In the genomic region with DNA sequence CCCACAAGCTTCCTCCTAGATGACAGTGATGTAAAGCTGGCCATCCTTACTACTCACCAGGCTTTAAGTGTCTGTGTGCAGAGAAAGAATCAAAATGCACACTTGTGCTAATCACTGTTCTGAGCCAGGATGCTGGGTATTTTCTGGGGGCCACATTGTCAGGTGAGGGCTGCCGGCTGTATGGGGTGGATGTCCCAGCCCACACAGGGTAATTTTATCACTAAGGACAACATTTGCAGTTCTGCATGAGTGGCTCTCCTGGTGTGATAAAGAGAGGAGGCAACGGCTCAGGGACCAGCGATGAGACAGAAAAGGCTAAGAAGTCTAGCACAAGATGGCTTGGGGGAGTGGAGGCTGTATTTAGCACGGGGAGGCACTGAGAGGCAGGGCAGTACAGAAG, we compare ENCODE assay signal across 25 mouse cellular contexts. TPM values are rescaled to one million over a fixed set of nuclear protein-coding genes. Genes with fewer than 3 reads are reported as not detected.
"Had no signal": no experiment of that assay in that cellular context is flagged by ENCODE, and none has a peak within 500 bp of the region (broad histone marks: within the 10 kb centered on the region; RNA-seq: fewer than 3 reads in every experiment).

No protein-coding gene starts in this region.

- H3K27me3 ChIP-seq: limb, embryonic 15.5 days; megakaryocyte, embryonic 14.5 days; midbrain, embryonic 13.5 days had no signal

- DNase-seq: kidney, adult 8-10 months; left cerebral cortex, postnatal 4 days; liver, postnatal 0 days; lung, embryonic 14.5 days; thymus, adult 2 months; thymus, postnatal 14 days; thymus, postnatal 4 days had no signal

- H3K4me1 ChIP-seq: megakaryocyte, embryonic 14.5 days; midbrain, embryonic 13.5 days had no signal

- ATAC-seq: intestine, postnatal 0 days; liver, postnatal 0 days; lung, postnatal 0 days; midbrain, embryonic 13.5 days; midbrain, embryonic 16.5 days had no signal

- H3K4me3 ChIP-seq: limb, embryonic 12.5 days; limb, embryonic 15.5 days; megakaryocyte, embryonic 14.5 days; midbrain, embryonic 10.5 days; midbrain, embryonic 13.5 days; myocyte had no signal

- H3K9ac ChIP-seq: limb, embryonic 12.5 days; limb, embryonic 15.5 days; liver, embryonic 14.5 days; liver, postnatal 0 days; lung, embryonic 14.5 days; midbrain, embryonic 13.5 days had no signal

- H3K4me2 ChIP-seq: limb, embryonic 12.5 days; limb, embryonic 15.5 days; liver, embryonic 11.5 days; lung, embryonic 14.5 days; midbrain, embryonic 13.5 days had no signal

- H3K27ac ChIP-seq: limb, embryonic 12.5 days; limb, embryonic 15.5 days; liver, embryonic 14.5 days; macrophage; midbrain, embryonic 10.5 days; midbrain, embryonic 13.5 days; stomach, postnatal 0 days had no signal

- H3K36me3 ChIP-seq: limb, embryonic 12.5 days; limb, embryonic 15.5 days; midbrain, embryonic 10.5 days; midbrain, embryonic 13.5 days had no signal

- H3K9me3 ChIP-seq: limb, embryonic 12.5 days; limb, embryonic 15.5 days; megakaryocyte, embryonic 14.5 days; midbrain, embryonic 10.5 days; midbrain, embryonic 13.5 days had no signal

RNA-seq across cellular contexts. Expression of a gene that starts 11.2 kb away (rescaled TPM):
- total RNA-seq: layer of hippocampus, adult 18-20 months; layer of hippocampus, postnatal 14 days; left cerebral cortex, adult 8-10 months; left cerebral cortex, postnatal 14 days; left cerebral cortex, postnatal 4 days had no signal
- polyA plus RNA-seq: limb, embryonic 12.5 days; limb, embryonic 15.5 days; liver, embryonic 11.5 days; liver, postnatal 0 days; lung, embryonic 14.5 days; lung, postnatal 0 days; macrophage; midbrain, embryonic 10.5 days; midbrain, embryonic 16.5 days; myocyte; spleen, adult 2 months had no signal
